Mouse (Mus musculus): ENCODE data around the gene Psat1.

Psat1 gene

DNA sequence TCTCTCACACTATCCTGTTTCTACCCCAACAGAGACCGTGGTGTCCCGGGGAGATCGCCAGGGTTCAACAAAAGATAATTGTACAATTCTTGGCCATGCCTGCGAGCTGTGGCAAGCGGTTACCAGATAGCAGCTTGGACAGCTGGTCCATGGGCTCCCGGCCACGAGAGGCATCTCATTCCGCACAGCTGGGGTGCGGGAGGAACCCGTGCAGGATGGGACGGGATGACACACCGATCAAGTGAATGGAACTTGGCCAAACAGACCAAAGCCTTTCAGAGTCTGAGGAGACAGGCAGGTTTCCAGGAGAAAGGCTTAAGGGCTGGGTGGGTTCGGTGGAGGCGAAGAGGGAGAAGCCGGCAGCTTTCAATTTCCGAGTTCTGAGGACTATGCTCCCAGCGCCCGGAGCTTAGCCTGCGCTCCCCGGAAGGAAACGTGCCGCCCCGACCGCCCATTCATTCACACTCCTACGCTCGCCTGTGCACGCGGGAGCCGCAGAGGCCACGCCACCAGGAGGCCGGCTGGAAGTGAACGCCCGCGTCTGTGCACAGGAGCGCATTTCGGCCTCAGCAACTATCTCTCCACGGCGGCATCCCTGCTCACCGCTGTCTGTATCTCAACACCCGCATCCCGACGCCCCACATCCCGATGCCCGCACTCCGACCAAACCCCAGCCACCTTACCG, 22.8 kb downstream of the Psat1 start:
- DNase-seq (ENCODE audit: low spot score in 2 of 2), result peak in 1 of 2 experiments; percentile 41

DNA sequence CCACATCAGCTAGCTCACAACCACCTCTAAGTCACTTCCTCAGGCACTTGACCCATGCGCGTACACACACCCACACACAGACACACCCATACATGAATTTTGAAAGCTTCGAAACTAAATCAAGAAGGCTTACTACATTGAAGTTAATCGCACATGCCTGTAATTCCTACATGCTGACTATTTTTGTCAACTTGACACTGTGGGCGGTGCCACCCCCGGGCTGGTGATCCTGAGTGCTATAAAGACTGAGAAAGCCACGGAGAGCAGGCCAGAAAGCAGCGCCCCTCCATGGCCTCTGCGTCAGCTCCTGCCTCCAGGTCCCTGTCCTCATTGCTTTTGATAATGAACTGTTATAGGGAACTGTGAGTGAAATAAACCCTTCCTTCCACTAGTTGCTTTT, 23.7 kb downstream of the Psat1 start:
- DNase-seq (ENCODE audit: low spot score in 2 of 2), result no peak

DNA sequence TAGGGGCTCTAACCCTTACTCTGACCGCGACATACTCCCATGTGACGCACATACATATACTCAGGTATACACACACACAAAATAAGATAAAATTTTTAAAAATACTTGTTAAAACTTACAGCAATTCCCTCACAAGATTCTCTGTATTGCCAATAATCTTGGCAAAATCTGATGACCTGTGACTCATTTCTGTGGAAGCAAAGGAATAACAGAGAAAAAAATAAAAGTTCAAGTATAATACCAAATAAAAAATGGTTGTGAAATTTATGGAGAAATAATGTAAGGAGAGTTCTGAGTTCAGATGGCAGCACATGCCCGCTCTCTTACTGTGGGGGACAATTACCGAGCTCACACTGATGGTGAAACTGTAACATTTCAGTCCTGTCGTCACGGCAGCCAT, 27.8 kb downstream of the Psat1 start:
- DNase-seq (ENCODE audit: low spot score in 2 of 2), result no peak

DNA sequence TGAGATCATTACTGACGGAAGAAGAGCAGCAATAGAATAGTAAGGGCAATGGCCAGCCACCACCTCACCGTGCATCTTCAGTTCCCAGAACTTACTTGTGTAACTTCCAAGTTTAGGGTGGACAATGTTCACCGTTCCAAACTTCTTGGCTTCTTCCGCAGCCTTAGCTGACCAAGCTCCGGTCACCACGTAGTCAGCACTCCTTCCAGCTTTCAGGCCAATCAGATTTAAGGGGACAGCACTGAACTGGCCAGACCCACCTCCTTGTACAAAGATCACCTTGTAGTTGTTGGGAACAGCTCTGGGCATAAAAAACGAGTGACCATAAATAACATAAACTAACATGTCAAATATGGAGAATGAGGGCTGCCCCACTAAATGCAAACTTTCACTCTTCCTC, 29.0 kb downstream of the Psat1 start:
- no peak for DNase-seq (ENCODE audit: low spot score in 2 of 2)

DNA sequence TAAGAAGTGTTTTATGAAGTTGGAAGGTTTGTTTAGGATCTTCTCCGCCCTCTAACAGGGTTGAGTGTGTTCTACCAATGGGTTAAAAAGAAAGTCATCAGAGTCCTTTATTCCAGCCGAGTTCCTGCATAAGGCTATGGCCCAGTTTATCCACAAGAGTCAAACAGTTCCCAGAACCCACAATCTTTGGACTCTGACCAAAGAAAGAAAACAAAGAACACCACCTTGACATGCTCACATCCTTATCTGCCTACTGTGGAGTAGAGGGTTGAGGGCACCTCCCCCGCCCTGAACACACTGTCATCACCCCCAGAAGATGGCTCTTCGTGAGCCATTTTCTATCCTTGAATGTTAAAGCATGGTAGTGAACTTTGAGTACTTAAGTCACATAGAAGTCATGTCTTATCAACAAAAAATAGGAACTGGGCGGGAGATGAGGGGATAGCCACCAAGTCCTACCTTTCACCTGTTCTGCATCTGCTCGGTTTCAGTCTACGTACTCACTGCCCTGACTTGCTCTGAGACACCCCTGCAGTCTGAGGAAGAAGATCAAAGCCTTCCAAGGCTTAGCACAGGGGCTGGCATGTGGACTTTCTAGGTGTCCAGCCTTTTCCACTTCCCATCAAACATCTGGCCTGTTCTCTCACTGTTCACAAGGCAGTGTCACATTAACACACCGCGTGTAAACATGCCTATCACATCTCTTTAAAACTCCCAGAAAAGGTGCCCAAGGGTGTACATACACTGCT, 33.7 kb downstream of the Psat1 start:
- no peak for DNase-seq (ENCODE audit: low spot score in 2 of 2)

DNA sequence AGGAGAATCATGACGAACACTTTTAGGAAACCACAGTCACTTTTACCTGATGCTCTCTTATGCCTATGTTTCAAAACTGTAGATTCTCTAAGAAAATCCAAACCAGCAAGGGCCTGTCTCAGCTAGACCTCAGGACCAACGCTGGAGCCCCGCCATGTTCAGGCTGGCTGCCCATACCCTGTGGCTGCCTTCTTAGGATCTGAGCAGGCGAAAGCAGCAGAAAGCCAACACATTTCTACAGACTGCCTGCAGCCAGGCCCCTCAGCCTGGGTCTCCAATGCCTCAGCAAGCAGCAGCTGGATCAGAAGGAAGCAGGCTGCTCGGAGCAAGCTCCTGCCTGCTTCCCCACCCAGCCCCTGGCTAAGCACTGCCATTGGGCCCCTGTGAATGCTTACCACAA, 35.7 kb downstream of the Psat1 start:
- no peak for DNase-seq (ENCODE audit: low spot score in 2 of 2)

DNA sequence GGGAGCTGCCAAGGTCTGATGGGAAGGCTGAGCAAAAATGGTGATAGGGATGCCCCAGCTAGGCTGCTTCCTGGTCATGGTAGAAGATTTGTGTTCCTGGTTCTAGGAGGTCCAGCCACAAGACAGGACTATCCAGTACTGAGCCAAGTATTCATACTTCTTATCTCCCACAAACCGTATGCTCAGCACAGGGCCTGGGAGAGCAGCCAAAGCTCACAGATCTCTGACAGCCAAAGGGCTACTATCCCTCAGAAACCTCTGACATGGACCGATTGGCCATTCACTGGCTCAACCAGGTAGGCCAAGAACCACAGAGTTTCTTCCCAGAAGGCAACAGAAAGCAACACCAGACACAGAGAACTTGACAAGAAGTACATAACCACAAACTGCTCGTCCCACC, 36.1 kb downstream of the Psat1 start:
- no peak for DNase-seq (ENCODE audit: low spot score in 2 of 2)

DNA sequence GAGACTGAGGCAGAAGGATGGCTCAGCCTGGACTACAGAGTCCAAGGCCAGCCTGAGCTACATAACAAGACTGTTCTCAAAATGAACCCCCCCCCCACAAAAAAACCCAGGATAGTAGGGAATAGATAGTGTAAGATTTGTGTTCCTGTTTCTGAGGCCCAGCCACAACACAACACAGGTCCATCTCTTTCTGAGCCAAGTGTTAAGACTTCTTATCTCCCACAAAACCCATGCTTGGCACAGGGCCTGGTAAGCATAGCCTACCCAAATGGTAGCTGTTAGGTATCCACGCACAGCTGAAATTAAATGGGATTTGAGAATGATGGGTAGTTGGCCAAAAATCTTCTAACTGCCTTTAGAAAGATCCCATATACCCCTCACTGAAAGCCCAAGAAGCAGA, 36.6 kb downstream of the Psat1 start:
- no peak for DNase-seq (ENCODE audit: low spot score in 2 of 2)

DNA sequence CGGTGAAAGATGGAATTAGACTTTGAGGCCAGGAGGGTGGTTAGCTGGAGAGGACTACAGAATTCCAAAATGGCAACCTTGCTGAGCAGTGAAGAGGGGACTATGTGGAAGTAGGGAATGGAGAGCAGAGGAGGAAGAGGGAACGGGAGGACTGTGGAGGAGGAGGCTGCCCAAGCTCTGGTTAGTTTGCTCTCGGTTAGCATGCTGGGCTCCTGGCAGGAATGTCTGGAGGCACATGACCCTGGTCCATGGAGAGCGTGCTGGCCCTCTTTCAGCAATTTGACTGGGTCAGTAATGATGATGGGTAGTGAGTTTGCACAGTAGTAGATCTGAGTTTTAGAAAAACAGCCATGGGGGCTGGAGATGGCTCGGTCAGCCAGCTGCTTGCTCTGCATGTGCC, 39.1 kb downstream of the Psat1 start:
- DNase-seq (ENCODE audit: low spot score in 2 of 2), result no peak

DNA sequence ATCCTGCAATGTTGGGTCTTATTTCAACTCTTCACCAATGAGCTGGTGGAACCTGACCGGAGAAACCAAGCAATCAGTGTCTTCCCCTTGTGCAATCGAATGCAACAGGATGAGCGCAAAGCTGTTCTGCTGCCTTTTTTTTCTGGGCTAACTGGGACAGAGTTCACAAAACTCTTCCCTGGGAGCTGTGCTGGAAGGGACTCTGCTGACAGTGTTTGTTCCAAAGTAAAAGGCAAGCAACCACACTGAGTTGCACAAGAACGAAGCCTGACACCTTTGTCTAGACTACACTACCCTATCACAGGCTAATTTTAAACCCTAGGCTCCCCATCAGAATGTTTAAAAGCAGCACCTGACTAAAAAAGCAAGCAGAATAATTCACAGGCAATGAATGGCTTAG, 42.4 kb downstream of the Psat1 start:
- no peak for DNase-seq (ENCODE audit: low spot score in 2 of 2)

DNA sequence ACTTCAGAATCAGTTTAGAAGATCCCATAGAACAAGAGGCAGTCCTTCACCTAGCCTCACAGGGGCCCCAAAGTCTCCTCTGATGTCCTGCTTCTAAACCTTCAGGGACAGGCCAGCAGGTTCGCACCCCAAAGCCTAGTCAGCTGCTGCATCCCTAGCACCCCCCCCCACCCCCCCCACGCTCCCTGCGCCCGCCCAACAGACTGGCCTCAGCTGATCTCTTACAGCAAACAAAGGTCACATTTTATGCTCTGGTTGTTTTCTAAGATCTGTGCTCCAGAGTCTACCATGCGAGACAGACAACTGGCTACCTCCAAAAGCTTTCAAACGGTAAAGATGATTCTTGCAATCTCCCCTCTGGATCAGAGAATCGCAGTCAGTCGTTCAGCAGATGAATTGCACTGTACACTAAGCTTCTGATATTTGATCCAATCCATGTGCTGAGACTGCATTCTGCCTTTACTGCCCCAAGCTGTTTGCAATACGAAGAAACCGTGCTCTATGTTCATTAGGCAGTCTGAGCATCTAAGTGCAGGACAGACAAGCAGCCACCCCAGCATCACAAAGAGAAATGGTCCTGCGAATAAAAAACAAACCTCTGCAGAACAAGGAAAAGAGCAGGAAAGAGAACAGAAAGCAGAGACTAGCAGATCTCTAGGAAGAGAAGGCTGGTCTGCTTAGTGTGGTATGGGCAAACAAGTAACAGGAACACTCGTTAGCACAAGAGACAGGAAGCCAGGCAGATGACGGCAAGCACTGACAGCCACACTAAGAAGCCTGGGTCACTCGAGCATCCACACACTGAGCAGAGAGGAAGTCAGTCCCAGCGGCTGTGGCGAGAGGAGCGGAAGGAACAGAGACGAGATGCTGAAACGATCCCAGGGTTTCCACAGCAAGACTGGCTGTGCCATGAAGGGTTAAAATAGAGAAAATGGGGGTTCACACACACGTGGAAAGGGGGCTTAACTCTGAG, 43.3 kb downstream of the Psat1 start:
- DNase-seq (ENCODE audit: low spot score in 2 of 2), result no peak

DNA sequence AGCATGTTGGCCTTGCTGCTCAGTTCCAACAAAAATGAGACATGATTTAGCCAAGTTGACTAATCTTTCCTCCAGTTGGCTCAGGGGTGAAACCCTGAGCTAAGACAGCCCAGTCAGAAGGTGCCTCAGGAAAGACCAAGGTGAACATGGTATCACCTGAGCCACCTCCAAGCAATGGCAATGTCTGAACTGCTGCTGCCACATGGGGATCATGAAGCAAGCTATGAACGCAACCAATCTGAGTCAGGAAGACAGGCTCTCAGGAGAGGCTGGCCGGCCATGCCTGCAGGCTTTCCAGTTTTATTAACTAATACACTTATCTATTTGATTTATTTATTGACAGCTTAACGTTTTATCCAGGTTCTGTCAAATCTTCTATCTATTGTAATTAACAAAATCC, 51.5 kb downstream of the Psat1 start:
- no peak for DNase-seq (ENCODE audit: low spot score in 2 of 2)

DNA sequence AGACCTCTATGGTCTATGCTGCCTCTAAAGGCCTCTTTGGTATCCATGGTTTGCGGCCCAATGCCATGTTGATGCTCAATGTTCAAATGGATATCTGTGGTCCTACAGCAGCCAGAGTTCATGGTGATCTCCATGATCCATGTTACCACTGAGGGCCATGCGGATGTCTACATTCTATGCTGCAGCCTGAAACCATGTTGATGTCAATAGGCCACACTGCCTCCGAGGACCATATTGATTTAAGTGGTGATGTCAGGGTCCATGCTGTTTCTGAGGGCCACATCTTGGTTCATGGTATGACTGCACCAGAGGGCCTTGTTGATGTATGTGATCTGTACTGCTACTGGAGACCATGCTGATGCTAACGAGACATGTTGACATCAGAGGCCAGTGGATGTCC, 55.0 kb downstream of the Psat1 start:
- DNase-seq (ENCODE audit: low spot score in 2 of 2), result no peak

DNA sequence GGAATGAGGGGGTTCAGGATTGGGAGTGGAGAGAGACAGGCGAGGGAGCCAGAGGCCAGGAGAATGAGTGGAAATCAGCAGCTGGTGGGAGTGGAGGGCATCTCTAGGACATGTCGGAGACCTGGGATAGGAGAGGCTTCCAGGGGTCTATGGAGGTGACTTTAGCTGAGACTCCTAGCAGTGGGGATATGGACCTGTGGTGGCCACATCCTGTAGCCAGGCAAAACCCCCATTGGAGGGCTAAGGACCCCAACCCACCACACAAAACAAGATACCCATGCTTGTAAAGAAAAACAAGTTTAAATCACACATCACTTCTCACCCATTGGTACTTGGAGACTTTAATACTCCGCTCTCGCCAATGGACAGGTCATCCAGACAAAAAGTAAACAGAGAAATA, 58.7 kb downstream of the Psat1 start:
- no peak for DNase-seq (ENCODE audit: low spot score in 2 of 2)

DNA sequence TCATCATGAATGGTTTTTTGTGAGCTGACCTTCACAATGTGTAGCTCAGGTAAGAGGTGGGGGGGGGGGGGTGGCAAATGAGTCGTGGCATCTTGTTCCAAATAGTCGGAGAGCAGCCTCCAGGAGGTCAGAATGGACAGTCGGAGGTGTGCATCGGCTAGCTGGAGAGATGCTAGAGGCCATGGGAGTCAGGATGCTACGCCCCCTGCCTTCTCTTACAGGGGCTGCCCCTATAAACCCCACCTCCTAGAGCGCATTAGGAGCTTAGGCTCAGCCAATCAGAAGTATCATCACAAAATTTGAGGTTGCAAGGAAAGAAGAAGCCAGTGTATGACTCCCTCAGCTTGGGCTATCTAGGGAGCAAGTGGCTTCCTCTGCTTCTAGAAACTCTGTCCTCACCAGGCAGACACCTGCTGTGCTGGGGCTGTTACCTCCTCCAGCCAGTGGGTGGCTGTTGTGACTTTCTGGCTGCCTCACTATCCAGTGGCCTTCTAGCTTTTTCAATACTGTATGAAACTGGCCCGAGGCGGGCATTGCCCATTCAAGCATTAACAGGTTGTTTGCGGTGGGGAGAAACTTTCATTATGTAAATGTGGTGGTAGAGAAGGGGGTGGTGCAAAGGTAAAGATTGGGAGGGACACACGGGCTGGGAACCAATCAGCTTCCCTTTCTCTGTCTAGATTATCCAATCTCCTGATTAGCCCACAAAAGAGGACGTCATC, 64.3 kb downstream of the Psat1 start:
- DNase-seq (ENCODE audit: low spot score in 2 of 2), result no peak

DNA sequence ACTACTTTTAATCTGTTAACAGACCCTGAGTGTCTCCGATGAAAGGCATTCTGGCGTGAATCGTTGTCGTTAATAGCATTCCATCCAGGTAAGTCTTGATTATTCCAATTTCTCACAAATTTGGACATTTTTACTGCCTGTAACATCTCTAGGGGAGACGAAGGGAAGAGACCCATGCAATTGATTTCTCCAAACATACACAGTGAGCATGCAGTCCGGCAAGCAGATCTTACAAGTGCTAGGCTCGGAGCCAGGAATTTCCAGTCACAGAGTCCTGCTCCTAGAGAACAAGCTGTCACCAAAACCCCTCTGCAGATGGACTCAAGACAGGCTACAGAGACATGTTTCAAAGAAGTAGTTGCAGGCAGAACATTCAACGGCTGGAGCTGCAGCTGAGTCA, 66.4 kb downstream of the Psat1 start:
- no peak for DNase-seq (ENCODE audit: low spot score in 2 of 2)

DNA sequence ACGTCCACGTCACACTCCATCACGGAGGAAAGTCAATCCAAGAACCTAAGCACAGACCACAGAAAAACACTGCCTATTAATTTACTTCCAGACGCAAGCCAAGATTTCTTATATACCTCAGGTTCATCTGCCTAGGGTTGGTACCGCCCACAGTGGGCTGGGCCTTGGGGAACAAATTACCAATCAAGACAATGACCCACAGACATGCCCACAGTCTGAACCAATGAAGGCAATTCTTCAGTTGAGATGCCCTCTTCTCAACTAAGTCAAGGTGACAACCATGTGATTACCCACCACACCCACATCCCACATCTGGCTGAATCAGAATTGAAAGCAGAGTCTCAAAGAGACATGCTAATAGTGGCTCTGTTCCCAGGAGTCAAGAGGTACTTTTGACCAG, 67.9 kb downstream of the Psat1 start:
- no peak for DNase-seq (ENCODE audit: low spot score in 2 of 2)

DNA sequence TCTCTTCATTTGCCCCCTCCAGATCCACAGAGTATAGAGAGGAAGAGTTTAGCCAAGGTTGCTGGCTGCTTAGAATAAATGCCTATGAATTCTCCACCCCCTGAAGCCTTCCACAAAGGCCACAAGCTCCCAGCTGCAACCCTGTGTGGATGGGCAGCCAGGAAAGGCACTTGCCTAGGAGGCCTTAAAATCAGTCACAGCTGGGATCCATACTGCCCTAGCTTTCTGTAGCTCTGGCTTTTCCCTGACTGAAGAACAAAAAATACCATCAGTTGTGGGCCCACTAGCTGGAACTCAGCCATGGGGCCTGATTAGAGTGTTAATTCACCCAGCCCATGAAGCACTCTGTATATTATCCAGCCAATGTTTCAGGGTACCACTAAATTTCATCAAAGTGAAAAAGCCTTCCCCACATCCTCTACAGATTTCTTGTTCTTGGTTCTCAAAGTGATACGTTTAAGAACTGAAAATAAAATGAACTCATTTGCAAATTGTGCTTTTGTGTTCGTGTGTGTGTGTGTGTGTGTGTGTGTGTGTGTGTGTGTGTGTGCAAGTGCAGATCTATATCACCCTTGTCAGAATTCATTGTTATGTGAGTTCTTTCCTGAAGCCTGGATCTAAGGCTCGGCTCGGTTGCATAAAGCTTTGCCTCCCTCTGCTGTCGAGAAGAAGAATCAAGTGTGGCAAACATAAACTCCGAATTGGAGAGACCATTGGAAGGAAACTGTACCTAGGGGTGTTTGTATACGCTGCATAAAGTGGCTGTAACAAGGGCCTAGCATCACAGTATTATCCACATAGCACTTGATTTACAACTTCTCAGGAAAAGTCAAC, 78.1 kb downstream of the Psat1 start:
- peak in 1 of 2 experiments; percentile 11 for DNase-seq (ENCODE audit: low spot score in 2 of 2)

DNA sequence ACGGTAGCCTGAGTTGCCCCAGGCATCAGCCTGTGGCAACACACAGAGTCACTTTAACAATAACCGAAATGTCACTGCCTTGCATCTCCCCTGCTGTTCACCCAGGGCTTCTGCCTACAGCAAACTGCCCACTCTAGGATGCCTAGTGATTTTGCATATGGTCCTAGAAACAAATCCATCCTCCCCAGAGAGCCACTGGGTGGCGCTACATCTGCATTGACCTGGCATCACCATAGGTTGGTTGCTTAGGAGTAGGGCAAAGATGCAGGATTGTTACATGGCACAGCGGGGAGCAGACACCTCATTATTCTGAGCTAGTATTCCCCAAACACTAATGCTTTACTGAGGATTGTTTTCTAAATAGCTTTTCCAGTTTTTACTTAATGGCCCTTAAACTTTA, 80.3 kb downstream of the Psat1 start:
- DNase-seq (ENCODE audit: low spot score in 2 of 2), result no peak

DNA sequence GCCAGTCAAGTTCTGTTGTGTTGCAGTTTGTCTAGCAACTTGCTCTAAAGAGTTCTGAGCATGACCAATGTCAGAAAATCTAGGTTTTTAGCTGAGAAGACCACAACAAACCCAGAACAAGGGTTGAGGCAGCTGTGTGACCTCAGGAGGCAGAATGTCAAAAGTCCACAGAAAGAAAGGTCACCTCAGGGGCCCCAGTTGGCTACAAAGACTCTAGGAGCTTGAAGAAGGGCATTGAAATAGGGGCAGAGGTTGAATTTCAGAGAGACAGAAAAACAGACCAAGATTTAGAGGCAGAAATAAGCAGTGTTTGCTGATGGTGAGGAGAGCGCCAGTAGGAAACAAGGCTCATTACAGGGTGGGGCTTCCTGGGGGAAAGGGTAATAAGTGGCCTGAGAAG, 81.0 kb downstream of the Psat1 start:
- DNase-seq (ENCODE audit: low spot score in 2 of 2), result no peak

DNA sequence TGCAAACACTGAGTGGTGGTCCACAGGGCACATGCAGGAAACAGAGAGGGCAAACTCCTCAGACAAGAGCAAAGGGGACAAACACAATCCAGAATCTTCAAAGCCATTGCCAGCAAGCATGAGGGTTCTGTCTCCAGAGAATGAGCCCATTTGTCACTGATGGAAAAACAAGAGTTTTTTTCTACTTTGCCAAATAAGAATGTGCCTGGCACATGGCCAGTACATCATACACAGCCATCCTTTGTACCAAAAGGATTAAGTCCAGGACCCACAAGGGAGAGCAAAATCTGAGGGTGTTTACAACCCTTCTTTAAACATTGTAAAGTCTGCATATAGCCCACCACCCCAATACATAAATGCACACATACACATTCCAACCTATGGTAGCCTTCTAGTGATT, 81.7 kb downstream of the Psat1 start:
- no peak for DNase-seq (ENCODE audit: low spot score in 2 of 2)
